Mouse (Mus musculus) embryonic facial prominence, embryonic 15.5 days (tissue): ENCODE data around the gene Gtf2e1. TPM values are rescaled to one million over a fixed set of nuclear protein-coding genes. Genes with fewer than 3 reads are reported as not detected.
A peak's percentile ranks its signal among the peaks of the same experiment; 100 is the strongest.

Experiments used
- ATAC-seq: fragments of 200-750 bp; cut with Nextera tagmentation; 2 replicates; pipeline ENCODE4 v1.8.0; 2017; ENCODE audit warnings: low read depth, moderate TSS enrichment; ENCODE audit not compliant: insufficient number of reproducible peaks, low FRiP score, low TSS enrichment
- H3K27ac ChIP-seq: fragments of 300-500 bp; sonication (generic); replicated peaks from 2 replicates; pipeline ENCODE4 v1.5.1; 2015; ENCODE audit warnings: mild to moderate bottlenecking, inconsistent platforms
- H3K27me3 ChIP-seq: fragments of 300-500 bp; sonication (generic); 2 replicates; pipeline ENCODE4 v1.6.1; 2015; ENCODE audit warnings: inconsistent platforms
- H3K36me3 ChIP-seq: fragments of 300-500 bp; sonication (generic); 2 replicates; pipeline ENCODE4 v1.6.1; 2015; ENCODE audit warnings: mild to moderate bottlenecking, inconsistent platforms
- H3K4me1 ChIP-seq: fragments of 300-500 bp; sonication (generic); 2 replicates; pipeline ENCODE4 v1.6.1; 2015; ENCODE audit warnings: inconsistent platforms
- H3K4me2 ChIP-seq: fragments of 300-500 bp; sonication (generic); replicated peaks from 2 replicates; pipeline ENCODE4 v1.6.1; 2015; ENCODE audit warnings: mild to moderate bottlenecking, inconsistent platforms
- H3K4me3 ChIP-seq: fragments of 300-500 bp; sonication (generic); replicated peaks from 2 replicates; pipeline ENCODE4 v1.5.1; 2015; ENCODE audit warnings: mild to moderate bottlenecking, inconsistent platforms
- H3K9ac ChIP-seq: fragments of 300-500 bp; sonication (generic); 2 replicates; pipeline ENCODE4 v1.6.1; 2015; ENCODE audit warnings: inconsistent platforms
- H3K9me3 ChIP-seq: fragments of 300-500 bp; sonication (generic); replicated peaks from 2 replicates; pipeline ENCODE4 v1.6.1; 2016; ENCODE audit warnings: inconsistent platforms
- WGBS: fragments of 180-500 bp; shearing (Covaris S2); methylation state at CpG from one replicate; pipeline ENCODE4 v1.1.7; 2015; 5-methylcytosine and 5-hydroxymethylcytosine counted together
- polyA plus RNA-seq: library from polyadenylated mRNA; unstranded; fragments of >200 nt; fragmentation: Nextera tagmentation; extraction: Ambion mirVana; gene quantifications from 2 replicates; pipeline ENCODE4 v1.2.1, GENCODE M21; 2015

The Gtf2e1 gene
- 25.4 and 26.4 TPM in 2 replicates for polyA plus RNA-seq

- H3K4me2 ChIP-seq, result peak within 1 kb of the TSS; percentile 66
- no peaks in the 10 kb centered on the region for H3K9me3 ChIP-seq
- H3K9ac ChIP-seq, result peak within 1 kb of the TSS; percentile 83
- ATAC-seq, result peak; percentile 99
- peak within 1 kb of the TSS; percentile 96 for H3K27ac ChIP-seq
- no peaks in the 10 kb centered on the region for H3K27me3 ChIP-seq
- peaks cover 15% of the 10 kb centered on the region for H3K4me1 ChIP-seq
- peaks cover 8% of the 10 kb centered on the region; the same call in 1 of the 2 replicates for H3K36me3 ChIP-seq
- WGBS, result 2% methylated on average over 41 of the region's 41 CpGs
- peak within 1 kb of the TSS; percentile 86 for H3K4me3 ChIP-seq
These were observed at the start of gene Gtf2e1, which contains the start of gene Rabl3 for GRCm38 (mm10) chr16:37539611-37540580. Gene Gtf2e1, minus strand, starts transcription at chr16:37539789. Gene Rabl3, plus strand, starts transcription at chr16:37539885.

DNA sequence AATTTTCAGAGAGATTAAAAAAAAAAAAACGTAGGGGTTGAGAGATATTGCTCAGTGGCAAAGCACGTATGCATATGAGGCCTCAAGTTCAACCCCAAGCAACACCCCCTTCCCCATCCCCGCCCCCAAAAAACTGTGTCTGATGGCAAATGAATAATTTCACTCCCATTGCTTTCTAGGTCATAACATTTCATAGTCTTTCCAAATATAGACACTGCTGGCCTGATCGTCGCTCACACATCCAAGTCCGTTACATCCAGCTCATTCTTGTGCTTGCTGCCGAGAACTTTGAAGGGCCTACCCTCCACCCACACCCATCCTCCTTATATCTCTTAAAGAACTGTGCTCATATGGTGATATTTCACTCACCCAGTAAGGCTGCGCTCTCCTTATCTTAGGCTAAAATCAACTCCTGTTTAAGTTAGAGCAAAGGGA lies 45.6 kb upstream of the Gtf2e1 start:
- no peak overlapping the region for H3K27ac ChIP-seq
- WGBS, result 71% methylated on average over 8 of the region's 8 CpGs
- H3K9ac ChIP-seq, result no peak overlapping the region
- no peak overlapping the region for H3K4me2 ChIP-seq
- no peaks in the 10 kb centered on the region for H3K36me3 ChIP-seq
- ATAC-seq, result no peak
- H3K4me1 ChIP-seq, result peaks cover 13% of the 10 kb centered on the region
- no peaks in the 10 kb centered on the region for H3K9me3 ChIP-seq
- no peak overlapping the region for H3K4me3 ChIP-seq
- H3K27me3 ChIP-seq, result no peaks in the 10 kb centered on the region

GRCm38 (mm10) chr16:37584218-37585035 lies 44.8 kb upstream of the Gtf2e1 start:
- H3K27me3 ChIP-seq, result no peaks in the 10 kb centered on the region
- H3K36me3 ChIP-seq, result no peaks in the 10 kb centered on the region
- peak overlapping the region; percentile 56 for H3K4me2 ChIP-seq
- WGBS, result 2% methylated on average over 25 of the region's 25 CpGs
- H3K4me1 ChIP-seq, result peaks cover 13% of the 10 kb centered on the region
- no peaks in the 10 kb centered on the region for H3K9me3 ChIP-seq
- peak overlapping the region; percentile 31 for H3K4me3 ChIP-seq
- 0 out of 2 replicates have a peak overlapping the region, but pooled peaks have one; percentile 9 for H3K9ac ChIP-seq
- peak; percentile 69 for ATAC-seq
- H3K27ac ChIP-seq, result peak overlapping the region; percentile 66

- H3K9ac ChIP-seq, result no peak overlapping the region
- H3K27ac ChIP-seq, result peak overlapping the region; percentile 66
- H3K4me1 ChIP-seq, result peaks cover 13% of the 10 kb centered on the region
- H3K4me3 ChIP-seq, result peak overlapping the region; percentile 31
- no peaks in the 10 kb centered on the region for H3K36me3 ChIP-seq
- 26% methylated on average over 6 of the region's 6 CpGs for WGBS
- H3K4me2 ChIP-seq, result peak overlapping the region; percentile 56
- H3K27me3 ChIP-seq, result no peaks in the 10 kb centered on the region
- no peak for ATAC-seq
- no peaks in the 10 kb centered on the region for H3K9me3 ChIP-seq
These were observed 44.2 kb upstream of the Gtf2e1 start for GRCm38 (mm10) chr16:37583801-37584200.

- H3K4me2 ChIP-seq, result no peak overlapping the region
- ATAC-seq, result no peak
- H3K27ac ChIP-seq, result no peak overlapping the region
These were observed 43.7 kb upstream of the Gtf2e1 start for GRCm38 (mm10) chr16:37583306-37583705.

GRCm38 (mm10) chr16:37581901-37582300 lies 42.3 kb upstream of the Gtf2e1 start:
- no peak for ATAC-seq
- no peaks in the 10 kb centered on the region for H3K9me3 ChIP-seq
- WGBS, result 77% methylated on average over 3 of the region's 3 CpGs
- no peaks in the 10 kb centered on the region for H3K36me3 ChIP-seq
- no peak overlapping the region for H3K9ac ChIP-seq
- no peaks in the 10 kb centered on the region for H3K27me3 ChIP-seq
- peaks cover 13% of the 10 kb centered on the region for H3K4me1 ChIP-seq
- no peak overlapping the region for H3K4me2 ChIP-seq
- H3K4me3 ChIP-seq, result no peak overlapping the region
- no peak overlapping the region for H3K27ac ChIP-seq

More at GRCm38 (mm10) chr16:37583306-37583705, 43.7 kb upstream of the Gtf2e1 start:
- Histone ChIP-seq H3K9me3 (no peaks in the 10 kb centered on the region), H3K27me3 (no peaks in the 10 kb centered on the region), H3K4me3 (no peak overlapping the region), H3K36me3 (no peaks in the 10 kb centered on the region), H3K4me1 (peaks cover 13% of the 10 kb centered on the region), H3K9ac (no peak overlapping the region)
- WGBS, result 92% methylated on average over 3 of the region's 3 CpGs

- Histone ChIP-seq H3K27me3 (no peaks in the 10 kb centered on the region), H3K9ac (no peak overlapping the region), H3K27ac (no peak overlapping the region), H3K36me3 (no peaks in the 10 kb centered on the region), H3K4me2 (no peak overlapping the region), H3K4me1 (peaks cover 13% of the 10 kb centered on the region), H3K9me3 (no peaks in the 10 kb centered on the region), H3K4me3 (no peak overlapping the region)
- no peak for ATAC-seq
- WGBS, result 85% methylated on average over 4 of the region's 4 CpGs
These were observed 41.1 kb upstream of the Gtf2e1 start for GRCm38 (mm10) chr16:37580651-37581050.

DNA sequence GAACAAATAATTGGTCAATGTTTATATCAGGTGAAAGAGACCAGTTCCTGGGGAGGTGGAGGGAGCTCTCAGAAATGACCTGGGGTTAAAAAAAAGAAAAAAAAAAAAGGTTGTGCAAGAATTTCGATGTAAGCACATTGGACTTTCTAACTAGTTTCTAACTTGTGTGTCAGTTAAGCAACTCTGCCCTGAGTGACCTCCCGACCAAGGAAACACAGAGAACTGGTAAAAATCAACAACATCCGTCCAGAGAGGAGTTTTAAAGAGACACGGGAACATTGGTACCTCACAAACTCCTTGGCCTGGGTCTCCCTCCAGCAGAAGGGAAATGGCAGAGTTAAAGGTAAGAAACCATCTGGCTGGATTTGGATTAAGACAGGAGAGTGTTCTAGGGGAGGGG lies 40.4 kb upstream of the Gtf2e1 start, which contains the start of gene Hgd:
TSS of gene Hgd (plus strand) at position 160 of the 400 bp plus-strand sequence.
- H3K4me3 ChIP-seq, result no peak within 1 kb of the TSS
- 58% methylated on average over 4 of the region's 4 CpGs for WGBS

DNA sequence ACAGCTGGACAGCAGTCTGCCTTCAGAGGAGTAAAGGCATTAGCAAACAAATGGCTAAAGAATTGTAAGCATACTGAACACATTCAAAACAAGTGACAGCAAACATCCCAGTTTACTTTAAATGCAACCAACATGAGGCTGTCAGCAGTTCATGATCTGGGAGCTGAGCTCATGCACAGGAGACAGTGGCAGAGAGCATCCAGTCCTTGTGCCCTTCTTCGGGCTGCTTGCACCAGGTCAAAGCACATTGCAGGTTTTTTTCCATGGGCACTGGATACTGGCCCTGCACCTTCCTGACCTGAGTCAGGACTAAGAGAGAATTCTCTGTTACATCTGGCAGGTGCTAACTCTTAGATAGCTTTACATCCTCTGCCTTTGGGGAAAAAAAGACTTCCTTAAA lies 40.0 kb upstream of the Gtf2e1 start:
- H3K9me3 ChIP-seq, result no peaks in the 10 kb centered on the region
- no peak overlapping the region for H3K27ac ChIP-seq
- H3K27me3 ChIP-seq, result no peaks in the 10 kb centered on the region
- no peak for ATAC-seq
- H3K4me1 ChIP-seq, result peaks cover 10% of the 10 kb centered on the region
- H3K4me2 ChIP-seq, result no peak overlapping the region
- no peaks in the 10 kb centered on the region for H3K36me3 ChIP-seq
- 69% methylated on average over 1 of the region's 1 CpGs for WGBS
- no peak overlapping the region for H3K4me3 ChIP-seq
- no peak overlapping the region for H3K9ac ChIP-seq

More for the DNA sequence above, 40.4 kb upstream of the Gtf2e1 start, which contains the start of gene Hgd:
- H3K9me3 ChIP-seq, result no peaks in the 10 kb centered on the region
- no peaks in the 10 kb centered on the region for H3K27me3 ChIP-seq
- H3K27ac ChIP-seq, result no peak within 1 kb of the TSS
- ATAC-seq, result no peak
- peaks cover 13% of the 10 kb centered on the region for H3K4me1 ChIP-seq
- H3K36me3 ChIP-seq, result no peaks in the 10 kb centered on the region
- H3K9ac ChIP-seq, result no peak within 1 kb of the TSS
- H3K4me2 ChIP-seq, result no peak within 1 kb of the TSS

GRCm38 (mm10) chr16:37575325-37575724 lies 35.7 kb upstream of the Gtf2e1 start:
- Histone ChIP-seq H3K9ac (no peak overlapping the region), H3K4me1 (peaks cover 8% of the 10 kb centered on the region; the same call in 1 of the 2 replicates), H3K27me3 (no peaks in the 10 kb centered on the region), H3K4me3 (no peak overlapping the region), H3K36me3 (no peaks in the 10 kb centered on the region), H3K27ac (no peak overlapping the region), H3K4me2 (no peak overlapping the region), H3K9me3 (no peaks in the 10 kb centered on the region)
- WGBS, result 61% methylated on average over 3 of the region's 3 CpGs
- no peak for ATAC-seq

DNA sequence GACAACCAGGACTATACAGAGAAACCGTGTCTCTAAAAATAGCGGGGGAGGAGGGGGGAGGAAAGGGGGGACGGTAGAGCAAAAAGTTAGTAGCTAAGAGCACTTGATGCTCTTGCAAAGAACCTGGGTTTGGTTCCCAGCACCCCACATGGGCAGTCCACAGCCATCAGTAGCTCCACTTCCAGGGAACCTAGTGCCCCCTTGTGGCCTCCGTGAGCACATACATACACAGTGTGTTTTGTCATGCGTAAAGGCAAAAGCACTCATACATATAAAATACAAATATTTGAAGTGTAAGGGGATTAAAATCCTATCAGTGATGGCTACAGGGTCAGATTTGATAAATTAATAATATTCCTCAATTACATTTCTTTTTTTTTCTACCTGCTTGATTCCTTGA lies 33.5 kb upstream of the Gtf2e1 start:
- no peak overlapping the region for H3K4me2 ChIP-seq
- 93% methylated on average over 5 of the region's 5 CpGs for WGBS
- no peak overlapping the region for H3K9ac ChIP-seq
- peaks cover 8% of the 10 kb centered on the region; the same call in 1 of the 2 replicates for H3K4me1 ChIP-seq
- H3K36me3 ChIP-seq, result no peaks in the 10 kb centered on the region
- H3K27ac ChIP-seq, result no peak overlapping the region
- no peaks in the 10 kb centered on the region for H3K27me3 ChIP-seq
- no peak for ATAC-seq
- H3K4me3 ChIP-seq, result no peak overlapping the region
- no peaks in the 10 kb centered on the region for H3K9me3 ChIP-seq
